Mouse (Mus musculus) c-Kit-negative CD71-positive TER-119-positive erythroid progenitor cells, embryonic 14.5 days (primary cell): ENCODE data around the gene Aicda.
A peak's percentile ranks its signal among the peaks of the same experiment; 100 is the strongest.
"Not testable (repeated sequence)": the region's sequence is repeated elsewhere in the genome, so short reads cannot be mapped to it uniquely, and the experiment has no call there.

Experiments
- DNase-seq: peaks from one replicate; pipeline ENCODE4 v3.0.0-alpha.2; 2013; ENCODE audit warnings: low read depth, low spot score

Gene Aicda

GRCm38 (mm10) chr6:122554102-122554501 is 501 bp downstream of the Aicda start:
- no peak for DNase-seq

GRCm38 (mm10) chr6:122555266-122555665 is 1.7 kb downstream of the Aicda start:
- DNase-seq = no peak

- no peak for DNase-seq
These were observed 3.5 kb downstream of the Aicda start for GRCm38 (mm10) chr6:122556959-122557561.

GRCm38 (mm10) chr6:122560427-122560826 is 6.8 kb downstream of the Aicda start:
- peak; percentile 62 for DNase-seq

- no peak for DNase-seq
These were observed 7.4 kb downstream of the Aicda start for GRCm38 (mm10) chr6:122561005-122561404.

- no peak for DNase-seq
These were observed 8.9 kb downstream of the Aicda start for GRCm38 (mm10) chr6:122562463-122562862.

GRCm38 (mm10) chr6:122565070-122565784 is 11.6 kb downstream of the Aicda start:
- DNase-seq = no peak

- no peak for DNase-seq
These were observed 15.5 kb downstream of the Aicda start for GRCm38 (mm10) chr6:122569113-122569512.

- no peak for DNase-seq
These were observed 16.2 kb downstream of the Aicda start for GRCm38 (mm10) chr6:122569762-122570161.

- no peak for DNase-seq
These were observed 17.4 kb downstream of the Aicda start for GRCm38 (mm10) chr6:122570695-122571616.

- no peak for DNase-seq
These were observed 18.0 kb downstream of the Aicda start for GRCm38 (mm10) chr6:122571617-122571959.

- not testable (repeated sequence) for DNase-seq
These were observed 21.4 kb downstream of the Aicda start for GRCm38 (mm10) chr6:122575037-122575436.

- DNase-seq = no peak
These were observed 23.4 kb downstream of the Aicda start for GRCm38 (mm10) chr6:122577030-122577429.

GRCm38 (mm10) chr6:122579086-122579485 is 25.5 kb downstream of the Aicda start:
- no peak for DNase-seq

- no peak for DNase-seq
These were observed 37.6 kb downstream of the Aicda start for GRCm38 (mm10) chr6:122591027-122591758.

GRCm38 (mm10) chr6:122592905-122593304 is 39.3 kb downstream of the Aicda start:
- DNase-seq = no peak

GRCm38 (mm10) chr6:122595637-122596036 is 42.0 kb downstream of the Aicda start:
- no peak for DNase-seq

- DNase-seq = no peak
These were observed 43.0 kb downstream of the Aicda start for GRCm38 (mm10) chr6:122596608-122597007.

GRCm38 (mm10) chr6:122598014-122598413 is 44.4 kb downstream of the Aicda start:
- DNase-seq = no peak

GRCm38 (mm10) chr6:122598436-122598835 is 44.8 kb downstream of the Aicda start:
- no peak for DNase-seq

GRCm38 (mm10) chr6:122599054-122599737 is 45.6 kb downstream of the Aicda start:
- DNase-seq = no peak
